Mouse (Mus musculus) c-Kit-negative CD71-positive TER-119-positive erythroid progenitor cells, embryonic 14.5 days (primary cell): ENCODE data around the gene Acp2.
"Not testable (repeated sequence)": the region's sequence is repeated elsewhere in the genome, so short reads cannot be mapped to it uniquely, and the experiment has no call there.

Experiments used
- DNase-seq: peaks from one replicate; pipeline ENCODE4 v3.0.0-alpha.2; 2013; ENCODE audit warnings: low read depth, low spot score

Gene Acp2

GRCm38 (mm10) chr2:91194624-91195332, 7.9 kb upstream of the Acp2 start:
- no peak for DNase-seq

- no peak for DNase-seq
Observed at GRCm38 (mm10) chr2:91196577-91197001, 6.1 kb upstream of the Acp2 start.

- no peak for DNase-seq
Observed at GRCm38 (mm10) chr2:91198888-91199287, 3.8 kb upstream of the Acp2 start.

- no peak for DNase-seq
Observed at GRCm38 (mm10) chr2:91202972-91203656, 429 bp downstream of the Acp2 start.

GRCm38 (mm10) chr2:91206254-91206775, 3.6 kb downstream of the Acp2 start:
- DNase-seq = no peak

GRCm38 (mm10) chr2:91213311-91213710, 10.6 kb downstream of the Acp2 start:
- no peak for DNase-seq

- DNase-seq = no peak
Observed at GRCm38 (mm10) chr2:91217032-91217431, 14.3 kb downstream of the Acp2 start.

GRCm38 (mm10) chr2:91220501-91220900, 17.8 kb downstream of the Acp2 start:
- DNase-seq = no peak

GRCm38 (mm10) chr2:91223614-91224013, 20.9 kb downstream of the Acp2 start:
- DNase-seq = no peak

GRCm38 (mm10) chr2:91229735-91230134, 27.1 kb downstream of the Acp2 start:
- no peak for DNase-seq

- DNase-seq = peak; percentile 83
Observed at GRCm38 (mm10) chr2:91236601-91237510, 34.2 kb downstream of the Acp2 start, which contains the start of gene Ddb2. Gene Ddb2, minus strand, starts transcription at chr2:91236982.

GRCm38 (mm10) chr2:91237511-91238080, 34.9 kb downstream of the Acp2 start:
- DNase-seq = not testable (repeated sequence)

GRCm38 (mm10) chr2:91242547-91242946, 39.9 kb downstream of the Acp2 start:
- no peak for DNase-seq

- DNase-seq = no peak
Observed at GRCm38 (mm10) chr2:91243416-91243815, 40.7 kb downstream of the Acp2 start.

- no peak for DNase-seq
Observed at GRCm38 (mm10) chr2:91244557-91245228, 42.0 kb downstream of the Acp2 start.

- DNase-seq = no peak
Observed at GRCm38 (mm10) chr2:91248366-91248765, 45.7 kb downstream of the Acp2 start.

GRCm38 (mm10) chr2:91252001-91252400, 49.3 kb downstream of the Acp2 start:
- no peak for DNase-seq

GRCm38 (mm10) chr2:91252512-91252911, 49.8 kb downstream of the Acp2 start:
- DNase-seq = no peak

- DNase-seq = no peak
Observed at GRCm38 (mm10) chr2:91254725-91255380, 52.2 kb downstream of the Acp2 start.

- DNase-seq = no peak
Observed at GRCm38 (mm10) chr2:91255661-91256150, 53.0 kb downstream of the Acp2 start, which contains the start of gene Pacsin3. Gene Pacsin3, plus strand, starts transcription at chr2:91255954.
